Mouse (Mus musculus) heart, postnatal 0 days (tissue): ENCODE data around the gene Apc2.

Source experiments
- CTCF ChIP-seq: IDR thresholded peaks from 2 replicates; pipeline ENCODE4 v1.5.1; 2016; ENCODE audit warnings: antibody characterized with exemption, control low read depth, low read depth
- EP300 ChIP-seq: IDR thresholded peaks from 2 replicates; pipeline ENCODE4 v1.6.1; 2016; ENCODE audit warnings: antibody characterized with exemption, low read depth

GRCm38 (mm10) chr10:80348244-80348781 lies 52.5 kb downstream of the Apc2 start, which contains the start of gene Adamtsl5:
- TF ChIP-seq CTCF (peak; percentile 62), EP300 (no peak)
